8 mouse cellular contexts compared by ENCODE assay signal in genomic region chr11:97697891-97698529, GRCm38 (mm10). TPM values are rescaled to one million over a fixed set of nuclear protein-coding genes. Genes with fewer than 3 reads are reported as not detected.
A peak's percentile ranks its signal among the peaks of the same experiment; 100 is the strongest.
DNase-seq lines count a peak whose midpoint lies in the region; ATAC-seq lines count a peak whose summit lies in the region.

No protein-coding gene starts in this region.

- H3K9ac ChIP-seq in kidney, embryonic 16.5 days (replicated peaks; ENCODE audit: low read length) = peak overlapping the region; percentile 98
- peak overlapping the region; percentile 97 for H3K9ac ChIP-seq in embryonic facial prominence, embryonic 12.5 days
- H3K9ac ChIP-seq in neural tube, embryonic 15.5 days (replicated peaks) = peak overlapping the region; percentile 94

- no peaks in the 10 kb centered on the region for H3K9me3 ChIP-seq in kidney, embryonic 16.5 days (ENCODE audit: low read length)
- no peaks in the 10 kb centered on the region for H3K9me3 ChIP-seq in embryonic facial prominence, embryonic 12.5 days
- H3K9me3 ChIP-seq in neural tube, embryonic 15.5 days (replicated peaks) = no peaks in the 10 kb centered on the region

- peak overlapping the region; percentile 88 for H3K4me3 ChIP-seq in kidney, embryonic 16.5 days (ENCODE audit: low read length)
- peak overlapping the region; percentile 91 for H3K4me3 ChIP-seq in embryonic facial prominence, embryonic 12.5 days
- H3K4me3 ChIP-seq in neural tube, embryonic 15.5 days (replicated peaks) = peak overlapping the region; percentile 95

- H3K27me3 ChIP-seq in kidney, embryonic 16.5 days (ENCODE audit: insufficient read depth, low read length) = no peaks in the 10 kb centered on the region
- no peaks in the 10 kb centered on the region for H3K27me3 ChIP-seq in embryonic facial prominence, embryonic 12.5 days
- no peaks in the 10 kb centered on the region for H3K27me3 ChIP-seq in neural tube, embryonic 15.5 days (replicated peaks)

- H3K4me2 ChIP-seq in kidney, embryonic 16.5 days (replicated peaks; ENCODE audit: low read depth, low read length) = peak overlapping the region; percentile 98
- peak overlapping the region; percentile 89 for H3K4me2 ChIP-seq in embryonic facial prominence, embryonic 12.5 days (replicated peaks)
- H3K4me2 ChIP-seq in neural tube, embryonic 15.5 days = peak overlapping the region; percentile 90

- H3K4me1 ChIP-seq in kidney, embryonic 16.5 days (ENCODE audit: insufficient read depth, low read length) = peaks cover 66% of the 10 kb centered on the region
- peaks cover 54% of the 10 kb centered on the region for H3K4me1 ChIP-seq in embryonic facial prominence, embryonic 12.5 days
- H3K4me1 ChIP-seq in neural tube, embryonic 15.5 days = peaks cover 68% of the 10 kb centered on the region

- no peak for ATAC-seq in kidney, embryonic 16.5 days (ENCODE audit: low FRiP score, low TSS enrichment)
- no peak for ATAC-seq in embryonic facial prominence, embryonic 12.5 days (ENCODE audit: insufficient number of reproducible peaks, insufficient read depth, low FRiP score, low TSS enrichment)
- no peak for ATAC-seq in neural tube, embryonic 15.5 days (ENCODE audit: low FRiP score)

- WGBS in kidney, embryonic 16.5 days = 2% methylated on average over 14 of the region's 14 CpGs
- 1% methylated on average over 14 of the region's 14 CpGs for WGBS in embryonic facial prominence, embryonic 12.5 days
- WGBS in neural tube, embryonic 15.5 days = under 1% methylated on average over 14 of the region's 14 CpGs

- H3K27ac ChIP-seq in kidney, embryonic 16.5 days (ENCODE audit: low read length) = peak overlapping the region; percentile 99
- H3K27ac ChIP-seq in embryonic facial prominence, embryonic 12.5 days = peak overlapping the region; percentile 98
- peak overlapping the region; percentile 97 for H3K27ac ChIP-seq in neural tube, embryonic 15.5 days (replicated peaks)

- peaks cover 8% of the 10 kb centered on the region; the same call in 1 of the 2 replicates for H3K36me3 ChIP-seq in kidney, embryonic 16.5 days (ENCODE audit: insufficient read depth, low read length)
- peaks cover 5% of the 10 kb centered on the region for H3K36me3 ChIP-seq in embryonic facial prominence, embryonic 12.5 days
- H3K36me3 ChIP-seq in neural tube, embryonic 15.5 days = no peaks in the 10 kb centered on the region

- DNase-seq in kidney, postnatal 25 days = no peak
- peak; percentile 44 for DNase-seq in kidney, postnatal 10 days
- DNase-seq in right cerebral cortex, postnatal 14 days = no peak
- DNase-seq in thymus, postnatal 36 days = no peak
- DNase-seq in left cerebral cortex, adult 18-20 months (ENCODE audit: low spot score in 2 of 2) = no peak

RNA-seq across cellular contexts. Expression of gene Pcgf2, which starts 2.3 kb away (rescaled TPM):
- polyA plus RNA-seq in kidney, embryonic 16.5 days (2015; fragmentation: Nextera tagmentation; extraction: Ambion mirVana) = 12.3 and 16.3 TPM in 2 replicates
- 20.6 and 21.6 TPM in 2 replicates for polyA plus RNA-seq in embryonic facial prominence, embryonic 12.5 days (2016; fragmentation: Nextera tagmentation; extraction: Ambion mirVana)
- 17.6 and 17.7 TPM in 2 replicates for polyA plus RNA-seq in neural tube, embryonic 15.5 days (2015; fragmentation: Nextera tagmentation; extraction: Ambion mirVana)
- 10 to 100 TPM; 32.4 to 35.2 TPM for total RNA-seq in left cerebral cortex, adult 18-20 months (2021)

RNA-seq across cellular contexts. Expression of gene Psmb3, which starts 5.2 kb away (rescaled TPM):
- 478 and 503 TPM in 2 replicates for polyA plus RNA-seq in kidney, embryonic 16.5 days (2015; fragmentation: Nextera tagmentation; extraction: Ambion mirVana)
- polyA plus RNA-seq in embryonic facial prominence, embryonic 12.5 days (2016; fragmentation: Nextera tagmentation; extraction: Ambion mirVana) = 447 and 479 TPM in 2 replicates
- 458 and 459 TPM in 2 replicates for polyA plus RNA-seq in neural tube, embryonic 15.5 days (2015; fragmentation: Nextera tagmentation; extraction: Ambion mirVana)
- 100 to 1,000 TPM; 122 to 128 TPM for total RNA-seq in left cerebral cortex, adult 18-20 months (2021)

RNA-seq across cellular contexts. Expression of gene Cisd3, which starts 12.4 kb away (rescaled TPM):
- 47.3 and 53.1 TPM in 2 replicates for polyA plus RNA-seq in kidney, embryonic 16.5 days (2015; fragmentation: Nextera tagmentation; extraction: Ambion mirVana)
- polyA plus RNA-seq in embryonic facial prominence, embryonic 12.5 days (2016; fragmentation: Nextera tagmentation; extraction: Ambion mirVana) = 11.6 and 13.7 TPM in 2 replicates
- 46.9 and 50.1 TPM in 2 replicates for polyA plus RNA-seq in neural tube, embryonic 15.5 days (2015; fragmentation: Nextera tagmentation; extraction: Ambion mirVana)
- total RNA-seq in left cerebral cortex, adult 18-20 months (2021) = 10 to 100 TPM; 54.7 to 57.2 TPM

RNA-seq across cellular contexts. Expression of gene Mllt6, which starts 34.8 kb away (rescaled TPM):
- 4.1 and 5.5 TPM in 2 replicates for polyA plus RNA-seq in kidney, embryonic 16.5 days (2015; fragmentation: Nextera tagmentation; extraction: Ambion mirVana)
- 3.2 and 3.4 TPM in 2 replicates for polyA plus RNA-seq in embryonic facial prominence, embryonic 12.5 days (2016; fragmentation: Nextera tagmentation; extraction: Ambion mirVana)
- 2.3 and 3.1 TPM in 2 replicates for polyA plus RNA-seq in neural tube, embryonic 15.5 days (2015; fragmentation: Nextera tagmentation; extraction: Ambion mirVana)
- 100 to 1,000 TPM; 135 to 149 TPM for total RNA-seq in left cerebral cortex, adult 18-20 months (2021)

RNA-seq across cellular contexts. Expression of gene Pip4k2b, which starts 46.5 kb away (rescaled TPM):
- polyA plus RNA-seq in kidney, embryonic 16.5 days (2015; fragmentation: Nextera tagmentation; extraction: Ambion mirVana) = 1.7 and 1.8 TPM in 2 replicates
- polyA plus RNA-seq in embryonic facial prominence, embryonic 12.5 days (2016; fragmentation: Nextera tagmentation; extraction: Ambion mirVana) = 2.6 and 3.0 TPM in 2 replicates
- 3.8 and 5.0 TPM in 2 replicates for polyA plus RNA-seq in neural tube, embryonic 15.5 days (2015; fragmentation: Nextera tagmentation; extraction: Ambion mirVana)
- total RNA-seq in left cerebral cortex, adult 18-20 months (2021) = 100 to 1,000 TPM; 120 to 123 TPM
